Mouse (Mus musculus): ENCODE measurements around the gene Gde1.

DNA sequence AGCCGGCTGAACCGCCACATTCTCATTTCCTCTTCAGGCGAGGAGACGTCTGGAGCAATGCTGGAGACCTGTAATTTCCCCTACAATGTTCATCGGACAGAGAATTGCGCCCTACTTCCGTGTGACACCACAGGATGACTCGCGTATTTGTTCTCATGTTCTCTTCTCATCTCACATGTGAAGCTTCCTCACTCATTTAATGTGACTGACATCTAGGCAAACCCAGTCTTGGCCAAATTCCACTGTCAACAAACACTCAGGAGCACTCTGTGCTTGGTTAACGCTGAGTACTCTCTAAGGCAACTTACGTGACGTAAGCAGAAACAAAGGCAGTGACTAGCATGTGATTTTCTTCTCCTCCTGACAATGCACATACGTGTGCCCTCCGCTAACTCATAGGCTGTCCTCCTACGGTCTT lies 2.4 kb downstream of the Gde1 start:
- no peak for TF ChIP-seq CTCF (IDR thresholded peaks at IDR 0.05; ENCODE audit: low read depth, low read length)
- TF ChIP-seq POLR2A (IDR thresholded peaks at IDR 0.05; ENCODE audit: borderline replicate concordance, low read depth, low read length), result no peak

All from bone marrow macrophage, adult 2 months (primary cell).